Mouse (Mus musculus): ENCODE results near the gene Kif3b.
"Not testable (repeated sequence)": the region's sequence is repeated elsewhere in the genome, so short reads cannot be mapped to it uniquely, and the experiment has no call there.

Kif3b gene

GRCm38 (mm10) chr2:153345454-153346220, 54.4 kb downstream of the Kif3b start, which contains the start of gene Asxl1:
Gene Asxl1, plus strand, starts transcription at chr2:153345829.
- DNase-seq (ENCODE audit: low read depth, low spot score), result peak; percentile 97

GRCm38 (mm10) chr2:153346221-153347182, 55.3 kb downstream of the Kif3b start:
- peak; percentile 76 for DNase-seq (ENCODE audit: low read depth, low spot score)

- no peak for DNase-seq (ENCODE audit: low read depth, low spot score)
These were observed 56.1 kb downstream of the Kif3b start for GRCm38 (mm10) chr2:153347183-153347781.

- no peak for DNase-seq (ENCODE audit: low read depth, low spot score)
These were observed 57.1 kb downstream of the Kif3b start for GRCm38 (mm10) chr2:153348100-153348831.

- DNase-seq (ENCODE audit: low read depth, low spot score), result no peak
These were observed 59.5 kb downstream of the Kif3b start for GRCm38 (mm10) chr2:153350552-153351181.

- DNase-seq (ENCODE audit: low read depth, low spot score), result no peak
These were observed 63.4 kb downstream of the Kif3b start for GRCm38 (mm10) chr2:153354648-153355047.

GRCm38 (mm10) chr2:153356784-153357183, 65.6 kb downstream of the Kif3b start:
- no peak for DNase-seq (ENCODE audit: low read depth, low spot score)

GRCm38 (mm10) chr2:153361101-153361710, 70.0 kb downstream of the Kif3b start:
- DNase-seq (ENCODE audit: low read depth, low spot score), result no peak

- not testable (repeated sequence) for DNase-seq (ENCODE audit: low read depth, low spot score)
These were observed 73.3 kb downstream of the Kif3b start for GRCm38 (mm10) chr2:153364531-153364930.

GRCm38 (mm10) chr2:153370871-153371270, 79.7 kb downstream of the Kif3b start:
- DNase-seq (ENCODE audit: low read depth, low spot score), result no peak

- DNase-seq (ENCODE audit: low read depth, low spot score), result no peak
These were observed 84.2 kb downstream of the Kif3b start for GRCm38 (mm10) chr2:153375380-153375779.

- DNase-seq (ENCODE audit: low read depth, low spot score), result no peak
These were observed 89.3 kb downstream of the Kif3b start for GRCm38 (mm10) chr2:153380479-153380878.
